ENCODE assay signal across 8 mouse cellular contexts in the genomic region with DNA sequence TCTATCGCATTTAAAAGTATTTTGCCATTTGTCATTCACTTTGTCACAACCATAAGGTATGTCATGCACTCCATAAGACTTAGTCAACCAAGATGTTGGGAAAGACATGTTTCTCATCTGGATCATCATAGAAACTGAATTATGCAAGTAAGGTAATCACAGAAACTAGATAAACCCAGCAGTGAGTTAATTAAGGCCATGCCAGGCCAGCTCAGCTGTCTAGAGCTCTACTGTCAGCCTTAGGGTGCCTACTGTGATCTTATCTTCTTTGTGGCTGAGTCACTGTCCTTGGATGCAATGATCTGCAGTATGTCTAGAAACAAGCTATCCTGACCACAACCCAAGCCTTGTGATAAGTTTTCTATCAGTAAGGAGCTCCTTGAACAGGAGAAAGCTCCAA.
"Had no signal": no experiment of that assay in that cellular context is flagged by ENCODE, and none has a peak within 500 bp of the region (broad histone marks: within the 10 kb centered on the region; RNA-seq: fewer than 3 reads in every experiment).

No protein-coding gene starts in this region.

- DNase-seq: kidney, postnatal 14 days; left cerebral cortex, postnatal 4 days; lung, adult 18-20 months; lung, postnatal 36 days; right cerebral cortex, postnatal 4 days; spleen, adult 18-20 months; thymus, adult 2 months; thymus, postnatal 4 days had no signal
